Mouse (Mus musculus): ENCODE data around the gene Sart3. TPM values are rescaled to one million over a fixed set of nuclear protein-coding genes. Genes with fewer than 3 reads are reported as not detected.
"Not testable (repeated sequence)": the region's sequence is repeated elsewhere in the genome, so short reads cannot be mapped to it uniquely, and the experiment has no call there.

Sart3 gene
- total and polyA plus RNA-seq, 2 experiments from 2014 or later = 11.9 to 15.8 TPM

- DNase-seq (ENCODE audit: low spot score) (no peak), ATAC-seq (ENCODE audit: insufficient read depth, low read depth) (no peak)
- no peak overlapping the region for H3K9ac ChIP-seq (replicated peaks; ENCODE audit: low read depth, low read length)
- H3K4me3 ChIP-seq (ENCODE audit: low read depth, low read length) = no peak overlapping the region
- peaks cover 29% of the 10 kb centered on the region for H3K36me3 ChIP-seq (replicated peaks; ENCODE audit: control insufficient read depth, insufficient read depth, low read length)
- peaks cover 6% of the 10 kb centered on the region; the same call in 1 of the 2 replicates for H3K27me3 ChIP-seq (ENCODE audit: control insufficient read depth, insufficient read depth, low read length)
- H3K4me1 ChIP-seq (ENCODE audit: control insufficient read depth, insufficient read depth) = no peaks in the 10 kb centered on the region
- no peaks in the 10 kb centered on the region for H3K9me3 ChIP-seq (replicated peaks; ENCODE audit: control insufficient read depth, low read length)
- TF ChIP-seq EP300 (IDR thresholded peaks at IDR 0.05; ENCODE audit: low read depth) (no peak), CTCF (IDR thresholded peaks at IDR 0.05; ENCODE audit: low read depth) (no peak)
- 90% methylated on average over 3 of the region's 3 CpGs for WGBS
- H3K4me2 ChIP-seq (ENCODE audit: low read depth, low read length) = no peak overlapping the region
- no peak overlapping the region for H3K27ac ChIP-seq (ENCODE audit: low read depth)
These were observed 7.9 kb upstream of the Sart3 start for GRCm38 (mm10) chr5:113780082-113780752.

- WGBS = 70% methylated on average over 5 of the region's 5 CpGs
- no peak overlapping the region for H3K4me3 ChIP-seq (ENCODE audit: low read depth, low read length)
- H3K27me3 ChIP-seq (ENCODE audit: control insufficient read depth, insufficient read depth, low read length) = peaks cover 6% of the 10 kb centered on the region; the same call in 1 of the 2 replicates
- H3K9ac ChIP-seq (replicated peaks; ENCODE audit: low read depth, low read length) = no peak overlapping the region
- no peak overlapping the region for H3K4me2 ChIP-seq (ENCODE audit: low read depth, low read length)
- no peaks in the 10 kb centered on the region for H3K4me1 ChIP-seq (ENCODE audit: control insufficient read depth, insufficient read depth)
- no peak overlapping the region for H3K27ac ChIP-seq (ENCODE audit: low read depth)
- ATAC-seq (ENCODE audit: insufficient read depth, low read depth) (no peak), DNase-seq (ENCODE audit: low spot score) (no peak)
- TF ChIP-seq EP300 (IDR thresholded peaks at IDR 0.05; ENCODE audit: low read depth) (no peak), CTCF (IDR thresholded peaks at IDR 0.05; ENCODE audit: low read depth) (no peak)
- H3K36me3 ChIP-seq (replicated peaks; ENCODE audit: control insufficient read depth, insufficient read depth, low read length) = peaks cover 36% of the 10 kb centered on the region
- H3K9me3 ChIP-seq (replicated peaks; ENCODE audit: control insufficient read depth, low read length) = no peaks in the 10 kb centered on the region
These were observed 7.3 kb upstream of the Sart3 start for GRCm38 (mm10) chr5:113779569-113779968.

GRCm38 (mm10) chr5:113777728-113778127, 5.4 kb upstream of the Sart3 start:
- not testable (repeated sequence) for H3K27ac ChIP-seq (ENCODE audit: low read depth); H3K4me3 ChIP-seq (ENCODE audit: low read depth, low read length); DNase-seq (ENCODE audit: low spot score); H3K9me3 ChIP-seq (replicated peaks; ENCODE audit: control insufficient read depth, low read length); H3K4me1 ChIP-seq (ENCODE audit: control insufficient read depth, insufficient read depth); H3K9ac ChIP-seq (replicated peaks; ENCODE audit: low read depth, low read length); ATAC-seq (ENCODE audit: insufficient read depth, low read depth); H3K27me3 ChIP-seq (ENCODE audit: control insufficient read depth, insufficient read depth, low read length); H3K4me2 ChIP-seq (ENCODE audit: low read depth, low read length)
- WGBS = 85% methylated on average over 8 of the region's 8 CpGs
- peaks cover 39% of the 10 kb centered on the region for H3K36me3 ChIP-seq (replicated peaks; ENCODE audit: control insufficient read depth, insufficient read depth, low read length)

- H3K27me3 ChIP-seq (ENCODE audit: control insufficient read depth, insufficient read depth, low read length) = no peaks in the 10 kb centered on the region
- peaks cover 5% of the 10 kb centered on the region; the same call in 1 of the 2 replicates for H3K4me1 ChIP-seq (ENCODE audit: control insufficient read depth, insufficient read depth)
- DNase-seq (ENCODE audit: low spot score) = no peak
- WGBS = 85% methylated on average over 8 of the region's 8 CpGs
- no peak for ATAC-seq (ENCODE audit: insufficient read depth, low read depth)
- H3K27ac ChIP-seq (ENCODE audit: low read depth) = no peak overlapping the region
- no peak overlapping the region for H3K9ac ChIP-seq (replicated peaks; ENCODE audit: low read depth, low read length)
- no peak for TF ChIP-seq CTCF (IDR thresholded peaks at IDR 0.05; ENCODE audit: low read depth)
- no peak for TF ChIP-seq EP300 (IDR thresholded peaks at IDR 0.05; ENCODE audit: low read depth)
- no peak overlapping the region for H3K4me3 ChIP-seq (ENCODE audit: low read depth, low read length)
- H3K36me3 ChIP-seq (replicated peaks; ENCODE audit: control insufficient read depth, insufficient read depth, low read length) = peaks cover 39% of the 10 kb centered on the region
- H3K4me2 ChIP-seq (ENCODE audit: low read depth, low read length) = no peak overlapping the region
- H3K9me3 ChIP-seq (replicated peaks; ENCODE audit: control insufficient read depth, low read length) = no peaks in the 10 kb centered on the region
These were observed 4.6 kb upstream of the Sart3 start for GRCm38 (mm10) chr5:113776896-113777226.

GRCm38 (mm10) chr5:113776128-113776895, 4.0 kb upstream of the Sart3 start:
- no peak overlapping the region for H3K27ac ChIP-seq (ENCODE audit: low read depth)
- no peak overlapping the region for H3K9ac ChIP-seq (replicated peaks; ENCODE audit: low read depth, low read length)
- H3K27me3 ChIP-seq (ENCODE audit: control insufficient read depth, insufficient read depth, low read length) = no peaks in the 10 kb centered on the region
- no peak overlapping the region for H3K4me3 ChIP-seq (ENCODE audit: low read depth, low read length)
- WGBS = 89% methylated on average over 15 of the region's 15 CpGs
- ATAC-seq (ENCODE audit: insufficient read depth, low read depth) = no peak
- H3K4me1 ChIP-seq (ENCODE audit: control insufficient read depth, insufficient read depth) = peaks cover 5% of the 10 kb centered on the region; the same call in 1 of the 2 replicates
- H3K36me3 ChIP-seq (replicated peaks; ENCODE audit: control insufficient read depth, insufficient read depth, low read length) = peaks cover 39% of the 10 kb centered on the region
- DNase-seq (ENCODE audit: low spot score) = no peak
- no peaks in the 10 kb centered on the region for H3K9me3 ChIP-seq (replicated peaks; ENCODE audit: control insufficient read depth, low read length)
- TF ChIP-seq EP300 (IDR thresholded peaks at IDR 0.05; ENCODE audit: low read depth) (no peak), CTCF (IDR thresholded peaks at IDR 0.05; ENCODE audit: low read depth) (no peak)
- no peak overlapping the region for H3K4me2 ChIP-seq (ENCODE audit: low read depth, low read length)

Data from heart, postnatal 0 days (tissue).